Mouse (Mus musculus): Measurements from ENCODE around the gene Uprt. TPM values are rescaled to one million over a fixed set of nuclear protein-coding genes. Genes with fewer than 3 reads are reported as not detected.
A peak's percentile ranks its signal among the peaks of the same experiment; 100 is the strongest.

Gene Uprt
- 1.2 and 1.8 TPM in 2 replicates for polyA plus RNA-seq (2016; fragmentation: Nextera tagmentation; extraction: Ambion mirVana)

GRCm38 (mm10) chrX:104482572-104483443 is at the start of gene Uprt:
Uprt (plus strand) TSS chrX:104482818.
- 24% methylated on average over 34 of the region's 34 CpGs for WGBS
- ATAC-seq (ENCODE audit: low FRiP score, low read depth), result peak; percentile 99

GRCm38 (mm10) chrX:104433456-104433855 is 49.2 kb upstream of the Uprt start:
- Histone ChIP-seq H3K4me1 (no peaks in the 10 kb centered on the region), H3K27ac (no peak overlapping the region), H3K27me3 (replicated peaks) (no peaks in the 10 kb centered on the region), H3K36me3 (no peaks in the 10 kb centered on the region), H3K4me2 (replicated peaks) (no peak overlapping the region), H3K9ac (no peak overlapping the region), H3K4me3 (no peak overlapping the region), H3K9me3 (no peaks in the 10 kb centered on the region)
- no peak for ATAC-seq (ENCODE audit: low FRiP score, low read depth)
- 55% methylated on average over 1 of the region's 1 CpGs for WGBS

More at GRCm38 (mm10) chrX:104482572-104483443, at the start of gene Uprt:
- peak within 1 kb of the TSS; percentile 44 for H3K9ac ChIP-seq
- no peak within 1 kb of the TSS for H3K27ac ChIP-seq
- peak within 1 kb of the TSS; percentile 51 for H3K4me3 ChIP-seq
- H3K4me2 ChIP-seq (replicated peaks), result peak within 1 kb of the TSS; percentile 60
- H3K27me3 ChIP-seq (replicated peaks), result 0 out of 2 replicates have a peak, but pooled peaks cover 3% of the 10 kb centered on the region
- no peaks in the 10 kb centered on the region for H3K4me1 ChIP-seq
- no peaks in the 10 kb centered on the region for H3K9me3 ChIP-seq
- no peaks in the 10 kb centered on the region for H3K36me3 ChIP-seq

- no peak for ATAC-seq (ENCODE audit: low FRiP score, low read depth)
- 82% methylated on average over 1 of the region's 1 CpGs for WGBS
- H3K4me2 ChIP-seq (replicated peaks), result no peak overlapping the region
- H3K36me3 ChIP-seq, result no peaks in the 10 kb centered on the region
- H3K9ac ChIP-seq, result no peak overlapping the region
- no peaks in the 10 kb centered on the region for H3K4me1 ChIP-seq
- H3K9me3 ChIP-seq, result no peaks in the 10 kb centered on the region
- no peak overlapping the region for H3K27ac ChIP-seq
- H3K4me3 ChIP-seq, result no peak overlapping the region
- H3K27me3 ChIP-seq (replicated peaks), result no peaks in the 10 kb centered on the region
Observed at GRCm38 (mm10) chrX:104452433-104452832, 30.2 kb upstream of the Uprt start.

DNA sequence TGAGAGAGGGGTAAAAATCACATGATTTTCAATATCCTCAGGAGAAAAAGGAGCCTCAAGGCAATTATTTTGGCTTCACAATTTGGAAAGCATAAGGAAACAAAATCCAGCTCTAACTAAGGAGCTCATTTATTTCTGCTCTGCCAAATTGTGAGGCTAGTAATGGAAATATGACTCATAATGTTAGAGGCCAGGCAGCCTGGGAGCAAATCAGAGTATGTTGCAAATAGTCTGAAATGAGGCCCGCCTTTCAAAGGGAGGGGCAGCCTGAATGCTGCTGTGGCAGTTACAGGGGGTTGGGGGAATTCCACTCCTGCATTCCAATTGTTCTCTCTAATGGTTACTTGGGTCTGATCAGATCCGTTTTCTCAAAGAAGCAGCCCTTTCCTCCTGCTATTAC is 20.9 kb upstream of the Uprt start:
- H3K27me3 ChIP-seq (replicated peaks), result no peaks in the 10 kb centered on the region
- no peak overlapping the region for H3K9ac ChIP-seq
- H3K4me1 ChIP-seq, result no peaks in the 10 kb centered on the region
- ATAC-seq (ENCODE audit: low FRiP score, low read depth), result no peak
- H3K27ac ChIP-seq, result no peak overlapping the region
- 46% methylated on average over 2 of the region's 2 CpGs for WGBS
- no peaks in the 10 kb centered on the region for H3K36me3 ChIP-seq
- no peak overlapping the region for H3K4me2 ChIP-seq (replicated peaks)
- H3K9me3 ChIP-seq, result no peaks in the 10 kb centered on the region
- no peak overlapping the region for H3K4me3 ChIP-seq

DNA sequence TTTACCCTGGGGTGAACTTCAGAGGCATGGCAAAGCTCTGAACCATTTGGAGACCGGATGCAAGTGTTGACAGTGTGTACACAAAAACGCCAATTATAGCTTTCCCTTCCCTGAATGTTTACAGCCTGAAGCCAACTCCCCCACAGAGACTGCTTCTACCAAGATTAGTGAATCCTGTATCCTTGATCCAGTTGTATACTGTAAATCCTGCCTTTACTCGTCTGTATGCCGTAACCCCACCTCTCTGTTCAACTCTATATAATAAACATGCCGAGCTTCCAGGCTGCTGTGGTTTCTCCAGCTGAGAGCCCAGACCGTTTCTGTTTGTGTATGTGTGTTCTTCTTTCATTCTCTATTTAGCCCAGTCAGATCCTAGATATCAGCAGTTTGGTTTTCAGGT is 18.2 kb upstream of the Uprt start:
- H3K36me3 ChIP-seq, result no peaks in the 10 kb centered on the region
- H3K9me3 ChIP-seq, result no peaks in the 10 kb centered on the region
- no peak overlapping the region for H3K9ac ChIP-seq
- no peak overlapping the region for H3K4me2 ChIP-seq (replicated peaks)
- 74% methylated on average over 6 of the region's 6 CpGs for WGBS
- no peak for ATAC-seq (ENCODE audit: low FRiP score, low read depth)
- H3K4me1 ChIP-seq, result no peaks in the 10 kb centered on the region
- H3K4me3 ChIP-seq, result no peak overlapping the region
- H3K27me3 ChIP-seq (replicated peaks), result no peaks in the 10 kb centered on the region
- H3K27ac ChIP-seq, result no peak overlapping the region

- Histone ChIP-seq H3K36me3 (no peaks in the 10 kb centered on the region), H3K9me3 (no peaks in the 10 kb centered on the region), H3K4me2 (replicated peaks) (no peak overlapping the region), H3K4me3 (no peak overlapping the region), H3K4me1 (no peaks in the 10 kb centered on the region), H3K27me3 (replicated peaks) (0 out of 2 replicates have a peak, but pooled peaks cover 7% of the 10 kb centered on the region), H3K9ac (no peak overlapping the region), H3K27ac (no peak overlapping the region)
- no peak for ATAC-seq (ENCODE audit: low FRiP score, low read depth)
- WGBS, result 19% methylated on average over 2 of the region's 2 CpGs
Observed at GRCm38 (mm10) chrX:104478041-104478440, 4.6 kb upstream of the Uprt start.

DNA sequence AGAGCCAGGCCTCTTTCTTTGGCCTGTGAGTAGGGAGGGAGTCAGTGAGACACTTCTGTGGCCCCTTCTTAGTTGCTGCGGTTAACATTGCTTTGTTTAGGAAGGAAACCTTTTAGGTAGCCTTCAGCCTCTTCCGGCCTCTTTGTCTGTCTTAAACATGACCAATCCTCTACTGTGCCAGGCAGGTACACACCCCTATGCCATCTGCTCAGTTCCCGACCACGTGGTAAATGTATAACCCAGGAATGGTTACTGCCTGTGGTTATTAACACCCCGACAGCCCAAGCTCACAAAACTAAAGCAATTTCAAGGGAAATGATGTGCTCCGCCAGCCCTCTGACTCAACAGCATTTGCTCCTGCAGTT is 808 bp downstream of the Uprt start:
- 26% methylated on average over 6 of the region's 6 CpGs for WGBS
- Histone ChIP-seq H3K4me3 (peak overlapping the region; percentile 51), H3K9me3 (no peaks in the 10 kb centered on the region), H3K36me3 (no peaks in the 10 kb centered on the region), H3K27ac (no peak overlapping the region), H3K27me3 (replicated peaks) (0 out of 2 replicates have a peak, but pooled peaks cover 3% of the 10 kb centered on the region), H3K4me1 (no peaks in the 10 kb centered on the region), H3K4me2 (replicated peaks) (peak overlapping the region; percentile 60), H3K9ac (peak overlapping the region; percentile 44)
- peak; percentile 72 for ATAC-seq (ENCODE audit: low FRiP score, low read depth)

GRCm38 (mm10) chrX:104485596-104485995 is 3.0 kb downstream of the Uprt start:
- no peak overlapping the region for H3K9ac ChIP-seq
- no peak for ATAC-seq (ENCODE audit: low FRiP score, low read depth)
- H3K36me3 ChIP-seq, result no peaks in the 10 kb centered on the region
- WGBS, result 89% methylated on average over 2 of the region's 2 CpGs
- H3K4me2 ChIP-seq (replicated peaks), result no peak overlapping the region
- H3K27ac ChIP-seq, result no peak overlapping the region
- H3K4me1 ChIP-seq, result no peaks in the 10 kb centered on the region
- H3K27me3 ChIP-seq (replicated peaks), result 0 out of 2 replicates have a peak, but pooled peaks cover 3% of the 10 kb centered on the region
- no peaks in the 10 kb centered on the region for H3K9me3 ChIP-seq
- H3K4me3 ChIP-seq, result no peak overlapping the region

DNA sequence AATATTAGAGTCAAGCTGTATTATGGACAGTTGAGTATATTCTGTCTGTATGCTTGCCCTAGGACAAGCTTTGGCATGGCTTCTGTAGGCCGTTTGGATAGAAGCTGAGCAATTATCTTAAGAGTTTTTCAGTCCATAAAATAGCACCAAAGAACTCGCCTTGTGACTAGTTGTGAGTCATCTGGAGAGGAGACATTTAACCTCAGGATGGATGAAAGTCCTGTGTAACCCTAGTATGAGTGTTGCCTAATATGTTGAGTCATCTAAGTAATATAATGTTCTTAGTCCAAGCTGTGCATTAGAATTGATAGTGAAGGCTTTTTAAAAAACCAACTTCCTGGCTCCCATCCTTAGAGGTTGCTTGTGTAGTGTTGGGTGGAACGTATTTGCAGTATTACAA is 5.4 kb downstream of the Uprt start:
- H3K4me1 ChIP-seq, result no peaks in the 10 kb centered on the region
- WGBS, result 74% methylated on average over 3 of the region's 3 CpGs
- H3K27ac ChIP-seq, result no peak overlapping the region
- H3K4me3 ChIP-seq, result no peak overlapping the region
- ATAC-seq (ENCODE audit: low FRiP score, low read depth), result no peak
- H3K36me3 ChIP-seq, result no peaks in the 10 kb centered on the region
- no peak overlapping the region for H3K4me2 ChIP-seq (replicated peaks)
- no peak overlapping the region for H3K9ac ChIP-seq
- no peaks in the 10 kb centered on the region for H3K27me3 ChIP-seq (replicated peaks)
- no peaks in the 10 kb centered on the region for H3K9me3 ChIP-seq

DNA sequence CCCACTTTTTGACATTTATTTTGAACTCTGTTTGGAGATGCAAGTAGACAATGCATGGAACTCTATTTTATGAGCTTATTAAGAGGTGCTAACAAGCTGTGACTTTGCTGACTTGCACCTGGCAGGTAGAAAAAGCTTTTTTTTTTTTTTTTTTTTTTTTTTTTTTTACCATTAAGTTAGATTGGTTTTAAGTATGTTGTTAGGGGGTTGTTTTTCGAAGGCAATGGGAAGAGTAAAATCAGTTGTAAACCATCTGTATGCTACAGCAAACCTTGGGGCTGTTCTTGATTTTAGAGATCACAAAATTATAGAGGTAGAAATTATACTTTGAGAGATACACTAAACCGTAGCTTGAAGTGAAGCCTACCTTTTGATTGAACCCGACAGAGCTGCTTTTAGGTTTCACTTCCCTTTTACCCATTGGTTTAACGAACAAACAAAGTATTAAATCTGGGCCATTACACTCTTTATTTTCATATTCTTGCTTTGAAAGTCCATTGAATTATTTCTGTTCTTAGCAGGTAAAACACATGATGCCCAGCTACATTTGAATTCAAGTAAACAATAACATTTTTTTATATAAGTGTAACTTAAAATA is 6.4 kb downstream of the Uprt start:
- no peaks in the 10 kb centered on the region for H3K27me3 ChIP-seq (replicated peaks)
- H3K36me3 ChIP-seq, result no peaks in the 10 kb centered on the region
- ATAC-seq (ENCODE audit: low FRiP score, low read depth), result no peak
- H3K4me1 ChIP-seq, result no peaks in the 10 kb centered on the region
- H3K4me3 ChIP-seq, result no peak overlapping the region
- no peak overlapping the region for H3K9ac ChIP-seq
- no peaks in the 10 kb centered on the region for H3K9me3 ChIP-seq
- 80% methylated on average over 4 of the region's 4 CpGs for WGBS
- H3K4me2 ChIP-seq (replicated peaks), result no peak overlapping the region
- no peak overlapping the region for H3K27ac ChIP-seq

DNA sequence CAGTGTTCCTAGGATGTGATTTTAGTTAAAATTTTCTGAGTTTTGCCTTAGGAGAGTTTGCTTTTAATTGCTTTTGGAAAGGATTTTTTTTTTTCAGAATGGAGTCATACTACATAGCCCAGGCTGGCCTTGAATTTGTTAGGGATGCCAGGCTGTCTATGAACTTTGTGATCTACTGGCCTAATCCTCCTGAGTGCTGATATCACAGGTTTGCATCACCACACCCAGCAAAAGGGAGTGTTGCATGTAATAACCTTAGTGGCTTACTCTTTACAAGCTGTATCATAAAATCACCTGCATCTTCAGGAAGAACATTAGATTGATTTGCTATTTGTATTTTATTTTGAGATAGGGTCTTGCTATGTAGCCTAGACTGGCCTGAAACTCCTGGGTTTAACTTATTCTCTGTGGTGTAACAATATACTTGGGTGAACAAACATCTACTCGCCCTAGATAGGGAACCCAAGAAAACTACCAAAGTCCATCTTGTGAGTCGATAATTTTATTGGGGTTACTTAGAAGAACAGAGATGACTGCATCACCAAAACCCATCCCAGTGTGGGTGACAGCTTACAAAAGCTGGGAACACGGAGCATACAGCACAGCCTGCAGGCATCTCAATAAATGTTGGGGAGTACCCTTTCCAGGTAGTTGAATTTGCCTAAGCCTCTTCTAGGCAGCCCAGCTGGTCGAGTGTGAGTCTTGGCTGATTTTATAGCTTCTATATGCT is 7.2 kb downstream of the Uprt start:
- Histone ChIP-seq H3K36me3 (no peaks in the 10 kb centered on the region), H3K4me3 (no peak overlapping the region), H3K4me1 (no peaks in the 10 kb centered on the region), H3K9ac (no peak overlapping the region), H3K4me2 (replicated peaks) (no peak overlapping the region), H3K9me3 (no peaks in the 10 kb centered on the region), H3K27ac (no peak overlapping the region), H3K27me3 (replicated peaks) (no peaks in the 10 kb centered on the region)
- 52% methylated on average over 4 of the region's 4 CpGs for WGBS
- ATAC-seq (ENCODE audit: low FRiP score, low read depth), result no peak

- Histone ChIP-seq H3K4me3 (no peak overlapping the region), H3K9ac (no peak overlapping the region), H3K4me1 (no peaks in the 10 kb centered on the region), H3K27ac (no peak overlapping the region), H3K4me2 (replicated peaks) (no peak overlapping the region), H3K9me3 (no peaks in the 10 kb centered on the region), H3K36me3 (no peaks in the 10 kb centered on the region), H3K27me3 (replicated peaks) (no peaks in the 10 kb centered on the region)
- ATAC-seq (ENCODE audit: low FRiP score, low read depth), result no peak
- 70% methylated on average over 5 of the region's 5 CpGs for WGBS
Observed at GRCm38 (mm10) chrX:104501765-104502164, 19.1 kb downstream of the Uprt start.

Measured in neural tube, embryonic 12.5 days (tissue).